Mouse (Mus musculus) CH12.LX (cell line): ENCODE data around the gene Traf4. TPM values are rescaled to one million over a fixed set of nuclear protein-coding genes. Genes with fewer than 3 reads are reported as not detected.

ENCODE experiments used
- DNase-seq: peaks from one replicate; pipeline ENCODE4 v3.0.0-alpha.2; 2013; ENCODE audit errors: extremely low read depth
- H3K27ac ChIP-seq: 2 replicates; pipeline ENCODE4 v1.5.1; 2012; ENCODE audit warnings: low read depth, mild to moderate bottlenecking, control low read depth, moderate library complexity; ENCODE audit not compliant: insufficient read depth
- H3K27me3 ChIP-seq: replicated peaks from 2 replicates; pipeline ENCODE3; 2012; ENCODE audit warnings: inconsistent platforms
- H3K36me3 ChIP-seq, 2 experiments: replicated peaks in 1 of 2; 2 replicates each; pipeline versions ENCODE3 to v1.6.1; 2012; ENCODE audit warnings: inconsistent platforms in 1 of 2, low read length in 1 of 2, mild to moderate bottlenecking in 1 of 2, mixed read lengths in 1 of 2, moderate library complexity in 1 of 2; ENCODE audit not compliant: control insufficient read depth in 1 of 2, insufficient read depth in 1 of 2
- H3K4me1 ChIP-seq, 2 experiments: 2 replicates each; pipeline ENCODE4 v1.6.1; 2012; ENCODE audit warnings: inconsistent platforms in 1 of 2, moderate library complexity in 1 of 2; ENCODE audit not compliant: insufficient read depth in 2 of 2, control insufficient read depth in 1 of 2
- H3K4me2 ChIP-seq: 2 replicates; pipeline ENCODE4 v1.6.1; 2012; ENCODE audit warnings: low read depth, mild to moderate bottlenecking, control low read depth; ENCODE audit not compliant: poor library complexity, insufficient read depth, severe bottlenecking
- H3K4me3 ChIP-seq, 3 experiments: fragments of 150-350 bp in 1 of 3; sonication (generic) in 1 of 3; replicated peaks in 1 of 3; 2 replicates each; pipeline versions ENCODE3 to v1.5.1; 2011 to 2012; ENCODE audit warnings: low read depth in 2 of 3, low read length in 2 of 3, mild to moderate bottlenecking in 2 of 3, moderate library complexity in 2 of 3, control low read depth in 1 of 3, improper control_type of control experiment in 1 of 3, inconsistent platforms in 1 of 3, mixed read lengths in 1 of 3; ENCODE audit not compliant: poor library complexity in 1 of 3
- H3K79me2 ChIP-seq: replicated peaks from 2 replicates; pipeline ENCODE4 v1.6.1; 2012; ENCODE audit warnings: mild to moderate bottlenecking, moderate library complexity; ENCODE audit not compliant: control insufficient read depth, poor library complexity, insufficient read depth, severe bottlenecking; ENCODE audit errors: extremely low read depth
- H3K9ac ChIP-seq: 2 replicates; pipeline ENCODE4 v1.6.1; 2012; ENCODE audit warnings: low read depth, mild to moderate bottlenecking, control low read depth, moderate library complexity; ENCODE audit not compliant: insufficient read depth
- H3K9me3 ChIP-seq: replicated peaks from 2 replicates; pipeline ENCODE3; 2012; ENCODE audit warnings: low read length, inconsistent platforms, mixed read lengths
- BHLHE40 ChIP-seq: IDR thresholded peaks from 2 replicates; pipeline ENCODE4 v1.6.1; 2011; ENCODE audit warnings: mild to moderate bottlenecking, low read depth, low read length, improper control_type of control experiment
- CHD1 ChIP-seq: IDR thresholded peaks from 2 replicates; pipeline ENCODE4 v1.6.1; 2012; ENCODE audit warnings: low read depth, low read length, improper control_type of control experiment, inconsistent platforms
- CHD2 ChIP-seq: IDR thresholded peaks from 2 replicates; pipeline ENCODE4 v1.6.1; 2011; ENCODE audit warnings: low read length, improper control_type of control experiment
- CTCF ChIP-seq, 2 experiments: IDR thresholded peaks in 1 of 2; conservative IDR thresholded peaks in 1 of 2; 2 replicates each; pipeline ENCODE4 v1.5.1; 2011 to 2012; ENCODE audit warnings: low read depth in 2 of 2, low read length in 2 of 2, improper control_type of control experiment in 1 of 2, inconsistent platforms in 1 of 2, mild to moderate bottlenecking in 1 of 2, moderate library complexity in 1 of 2
- E2F4 ChIP-seq: IDR thresholded peaks from 2 replicates; pipeline ENCODE4 v1.6.1; 2011; ENCODE audit warnings: low read depth, low read length, improper control_type of control experiment; ENCODE audit not compliant: insufficient replicate concordance
- EP300 ChIP-seq: IDR thresholded peaks from 2 replicates; pipeline ENCODE4 v1.6.1; 2011; ENCODE audit warnings: low read length, improper control_type of control experiment
- ETS1 ChIP-seq: conservative IDR thresholded peaks from 2 replicates; pipeline ENCODE4 v1.6.1; 2012; ENCODE audit warnings: low read depth, mild to moderate bottlenecking, inconsistent platforms, low read length, improper control_type of control experiment, moderate library complexity
- GABPA ChIP-seq: IDR thresholded peaks from 2 replicates; pipeline ENCODE4 v1.6.1; 2012; ENCODE audit warnings: low read depth, low read length, improper control_type of control experiment, inconsistent platforms; ENCODE audit not compliant: insufficient replicate concordance
- HCFC1 ChIP-seq: IDR thresholded peaks from 2 replicates; pipeline ENCODE4 v1.6.1; 2012; ENCODE audit warnings: low read depth, mild to moderate bottlenecking, inconsistent platforms, low read length, improper control_type of control experiment
- IRF4 ChIP-seq: IDR thresholded peaks from 2 replicates; pipeline ENCODE4 v1.6.1; 2014; ENCODE audit warnings: low read depth, mild to moderate bottlenecking, inconsistent platforms, low read length, improper control_type of control experiment
- JUN ChIP-seq: IDR thresholded peaks from 2 replicates; pipeline ENCODE4 v1.6.1; 2011; ENCODE audit warnings: low read depth, mild to moderate bottlenecking, low read length, improper control_type of control experiment, moderate library complexity; ENCODE audit not compliant: insufficient read depth
- JUND ChIP-seq: conservative IDR thresholded peaks from 2 replicates; pipeline ENCODE4 v1.6.1; 2011; ENCODE audit warnings: low read depth, low read length, improper control_type of control experiment
- KAT2A ChIP-seq: IDR thresholded peaks from 2 replicates; pipeline ENCODE4 v1.6.1; 2012; ENCODE audit warnings: low read length, improper control_type of control experiment, inconsistent platforms; ENCODE audit not compliant: insufficient replicate concordance
- MAFK ChIP-seq: IDR thresholded peaks from 2 replicates; pipeline ENCODE4 v1.6.1; 2011; ENCODE audit warnings: low read length, improper control_type of control experiment; ENCODE audit not compliant: insufficient replicate concordance
- MAX ChIP-seq: IDR thresholded peaks from 2 replicates; pipeline ENCODE4 v1.6.1; 2011; ENCODE audit warnings: low read length, improper control_type of control experiment
- MAZ ChIP-seq: IDR thresholded peaks from 2 replicates; pipeline ENCODE4 v1.6.1; 2012; ENCODE audit warnings: low read depth, mild to moderate bottlenecking, inconsistent platforms, low read length, improper control_type of control experiment, moderate library complexity
- MEF2A ChIP-seq: IDR thresholded peaks from 2 replicates; pipeline ENCODE4 v1.6.1; 2014; ENCODE audit warnings: low read depth, mild to moderate bottlenecking, inconsistent platforms, low read length, improper control_type of control experiment, borderline replicate concordance
- MXI1 ChIP-seq: IDR thresholded peaks from 2 replicates; pipeline ENCODE4 v1.6.1; 2011; ENCODE audit warnings: mild to moderate bottlenecking, low read depth, low read length, improper control_type of control experiment
- MYC ChIP-seq: IDR thresholded peaks from 2 replicates; pipeline ENCODE4 v1.6.1; 2011; ENCODE audit warnings: low read depth, mild to moderate bottlenecking, improper control_type of control experiment, low read length
- NELFE ChIP-seq: IDR thresholded peaks from 2 replicates; pipeline ENCODE4 v1.6.1; 2011; ENCODE audit warnings: low read depth, low read length, improper control_type of control experiment
- NRF1 ChIP-seq: IDR thresholded peaks from 2 replicates; pipeline ENCODE4 v1.6.1; 2014; ENCODE audit warnings: low read depth, mild to moderate bottlenecking, inconsistent platforms, low read length, improper control_type of control experiment, moderate library complexity
- PAX5 ChIP-seq: IDR thresholded peaks from 2 replicates; pipeline ENCODE4 v1.6.1; 2012; ENCODE audit warnings: low read length, inconsistent platforms, mixed read lengths
- POLR2A ChIP-seq: IDR thresholded peaks from 2 replicates; pipeline ENCODE4 v1.6.1; 2011; ENCODE audit warnings: low read depth, mild to moderate bottlenecking, improper control_type of control experiment, low read length
- POLR2AphosphoS2 ChIP-seq: IDR thresholded peaks from 2 replicates; pipeline ENCODE4 v1.6.1; 2011; ENCODE audit warnings: low read depth, low read length, improper control_type of control experiment
- RAD21 ChIP-seq: IDR thresholded peaks from 2 replicates; pipeline ENCODE4 v1.6.1; 2011; ENCODE audit warnings: low read depth, mild to moderate bottlenecking, low read length, improper control_type of control experiment, moderate library complexity
- RCOR1 ChIP-seq: conservative IDR thresholded peaks from 2 replicates; pipeline ENCODE4 v1.6.1; 2012; ENCODE audit warnings: low read depth, mild to moderate bottlenecking, inconsistent platforms, low read length, improper control_type of control experiment
- SIN3A ChIP-seq: IDR thresholded peaks from 2 replicates; pipeline ENCODE4 v1.6.1; 2012; ENCODE audit warnings: low read length, improper control_type of control experiment, inconsistent platforms
- SMC3 ChIP-seq: IDR thresholded peaks from 2 replicates; pipeline ENCODE4 v1.6.1; 2011; ENCODE audit warnings: low read depth, low read length, improper control_type of control experiment
- TBP ChIP-seq: conservative IDR thresholded peaks from 2 replicates; pipeline ENCODE4 v1.6.1; 2011; ENCODE audit warnings: low read depth, low read length, improper control_type of control experiment
- TCF12 ChIP-seq: IDR thresholded peaks from 2 replicates; pipeline ENCODE4 v1.6.1; 2014; ENCODE audit warnings: low read depth, mild to moderate bottlenecking, inconsistent platforms, low read length, improper control_type of control experiment
- UBTF ChIP-seq: IDR thresholded peaks from 2 replicates; pipeline ENCODE4 v1.6.1; 2012; ENCODE audit warnings: low read depth, mild to moderate bottlenecking, inconsistent platforms, low read length, improper control_type of control experiment, moderate library complexity
- USF1 ChIP-seq: IDR thresholded peaks from 2 replicates; pipeline ENCODE4 v1.6.1; 2014; ENCODE audit warnings: low read depth, mild to moderate bottlenecking, inconsistent platforms, low read length, improper control_type of control experiment
- USF2 ChIP-seq: conservative IDR thresholded peaks from 2 replicates; pipeline ENCODE4 v1.6.1; 2011; ENCODE audit warnings: low read depth, low read length, improper control_type of control experiment
- ZC3H11A ChIP-seq: IDR thresholded peaks from 2 replicates; pipeline ENCODE4 v1.6.1; 2012; ENCODE audit warnings: low read depth, mild to moderate bottlenecking, inconsistent platforms, low read length, improper control_type of control experiment
- ZKSCAN1 ChIP-seq: IDR thresholded peaks from 2 replicates; pipeline ENCODE4 v1.6.1; 2012; ENCODE audit warnings: low read depth, inconsistent platforms, low read length, improper control_type of control experiment, borderline replicate concordance
- ZMIZ1 ChIP-seq: IDR thresholded peaks from 2 replicates; pipeline ENCODE4 v1.6.1; 2012; ENCODE audit warnings: low read depth, mild to moderate bottlenecking, inconsistent platforms, low read length, improper control_type of control experiment
- ZNF384 ChIP-seq: IDR thresholded peaks from 2 replicates; pipeline ENCODE4 v1.6.1; 2012; ENCODE audit warnings: low read depth, low read length, improper control_type of control experiment, inconsistent platforms
- dilution Hi-C: fragments of 300-500 bp; cut with MboI; formaldehyde crosslinking; loops from 2 replicates; pipeline ENCODE4 v1.14.3; 2020; ENCODE audit warnings: low sequenced_read_pairs; ENCODE audit not compliant: extremely low pct_unique_long_range_greater_than_20kb, extremely low pct_ligation_motif_present
- in situ Hi-C: fragments of 300-500 bp; cut with MboI; formaldehyde crosslinking; loops from 3 replicates; pipeline ENCODE4 v1.14.3; 2019; ENCODE audit warnings: low sequenced_read_pairs, low pct_ligation_motif_present, low pct_unique_long_range_greater_than_20kb, mixed read lengths
- polyA plus RNA-seq: library from polyadenylated mRNA; unstranded; fragments of >175 nt; gene quantifications from 2 replicates; pipeline ENCODE4 v1.2.1, GENCODE M21; 2012; ENCODE audit warnings: low read depth; ENCODE audit not compliant: insufficient read length
- total RNA-seq, 2 experiments: library from RNA; depleted of rRNA; stranded (reverse); fragments of 300-350 nt in 1 of 2; fragments of >200 nt in 1 of 2; gene quantifications; 2 replicates each; pipeline ENCODE4 v1.2.3; 2012 to 2014

Gene Traf4
- total and polyA plus RNA-seq, 3 experiments: 20.8 to 68.7 (median 55.9) TPM

GRCm38 (mm10) chr11:78177903-78178858 is 12.8 kb upstream of the Traf4 start:
- dilution Hi-C loops (no loop called here), in situ Hi-C loops (loop anchor here (5.0 to 10.0 kb wide), 3 partner anchors 121 to 351 kb away; no protein-coding TSS in a partner anchor)
- peak overlapping the region; percentile 61 for H3K9ac ChIP-seq
- no peaks in the 10 kb centered on the region for H3K27me3 ChIP-seq
- H3K79me2 ChIP-seq: peaks cover 36% of the 10 kb centered on the region
- DNase-seq: peak; percentile 96
- H3K27ac ChIP-seq: peak overlapping the region; percentile 94
- no peaks in the 10 kb centered on the region for H3K9me3 ChIP-seq
- peaks cover 26 to 40% of the 10 kb centered on the region in 2 experiments for H3K36me3 ChIP-seq
- peak overlapping the region; percentile 59 for H3K4me2 ChIP-seq
- peak overlapping the region; percentile 65 to 72 (median 66) for H3K4me3 ChIP-seq
- H3K4me1 ChIP-seq: peaks cover 13 to 61% of the 10 kb centered on the region in 2 experiments
- peak; percentile 93 for TF ChIP-seq UBTF
- no peak for TF ChIP-seq ZNF384
- TF ChIP-seq NRF1: no peak
- TF ChIP-seq RAD21: peak; percentile 99
- TF ChIP-seq GABPA: no peak
- TF ChIP-seq ZC3H11A: peak; percentile 50; the same call in 1 of the 2 replicates
- TF ChIP-seq IRF4: no peak; the same call in 1 of the 2 replicates
- peak; percentile 62 for TF ChIP-seq BHLHE40
- TF ChIP-seq MAX: no peak
- no peak; the same call in 1 of the 2 replicates for TF ChIP-seq HCFC1
- no peak for TF ChIP-seq MAFK
- TF ChIP-seq TBP: 0 out of 2 replicates have a peak, but pooled peaks have one; percentile 25
- TF ChIP-seq MXI1: no peak
- peak; percentile 68 for TF ChIP-seq SIN3A
- TF ChIP-seq JUN: no peak
- TF ChIP-seq SMC3: peak; percentile 93
- TF ChIP-seq MEF2A: no peak
- TF ChIP-seq CHD2: no peak; the same call in 1 of the 2 replicates
- no peak; the same call in 1 of the 2 replicates for TF ChIP-seq RCOR1
- peak; percentile 40 for TF ChIP-seq TCF12
- no peak; the same call in 1 of the 2 replicates for TF ChIP-seq USF2
- TF ChIP-seq MYC: no peak
- no peak for TF ChIP-seq PAX5
- TF ChIP-seq MAZ: peak; percentile 17
- TF ChIP-seq CHD1: peak; percentile 11; the same call in 1 of the 2 replicates
- no peak for TF ChIP-seq ETS1
- no peak for TF ChIP-seq E2F4
- TF ChIP-seq NELFE: peak; percentile 74
- no peak for TF ChIP-seq JUND
- TF ChIP-seq POLR2AphosphoS2: no peak
- no peak for TF ChIP-seq ZKSCAN1
- no peak for TF ChIP-seq EP300
- TF ChIP-seq CTCF (conservative IDR thresholded peaks at IDR 0.05 in 1 of 2, IDR thresholded peaks at IDR 0.05 in 1 of 2; ENCODE audit: low read depth in 2 of 2, low read length in 2 of 2): peak; percentile 85 to 99
- peak; percentile 77 for TF ChIP-seq POLR2A
- no peak for TF ChIP-seq USF1
- peak; percentile 66 for TF ChIP-seq ZMIZ1
- TF ChIP-seq KAT2A: 0 out of 2 replicates have a peak, but pooled peaks have one; percentile 7
